Mouse (Mus musculus) megakaryocyte, embryonic 14.5 days (primary cell): ENCODE measurements around the gene Macc1. TPM values are rescaled to one million over a fixed set of nuclear protein-coding genes. Genes with fewer than 3 reads are reported as not detected.

Experiments
- H3K27me3 ChIP-seq: replicated peaks from 2 replicates; pipeline ENCODE3; 2012; ENCODE audit warnings: inconsistent platforms
- H3K36me3 ChIP-seq: replicated peaks from 2 replicates; pipeline ENCODE3; 2012; ENCODE audit warnings: low read length, inconsistent platforms, mixed read lengths
- H3K4me1 ChIP-seq: 2 replicates; pipeline ENCODE4 v1.6.1; 2012; ENCODE audit warnings: inconsistent platforms
- H3K4me3 ChIP-seq: replicated peaks from 2 replicates; pipeline ENCODE3; 2012; ENCODE audit warnings: moderate library complexity, mild to moderate bottlenecking, inconsistent platforms
- H3K9me3 ChIP-seq: 2 replicates; pipeline ENCODE4 v1.6.1; 2012; ENCODE audit warnings: inconsistent platforms
- FLI1 ChIP-seq: IDR thresholded peaks from 2 replicates; pipeline ENCODE4 v1.6.1; 2012; ENCODE audit warnings: low read length, inconsistent platforms, mixed read lengths
- GATA1 ChIP-seq: IDR thresholded peaks from 3 replicates; pipeline ENCODE4 v1.6.1; 2012; ENCODE audit warnings: mixed read lengths, low read length, inconsistent platforms, borderline replicate concordance
- polyA plus RNA-seq: library from polyadenylated mRNA; stranded (reverse); fragments of >175 nt; gene quantifications from 2 replicates; pipeline ENCODE4 v1.2.3, GENCODE M21; 2012; ENCODE audit warnings: low replicate concordance; ENCODE audit not compliant: insufficient read depth

Gene Macc1
- polyA plus RNA-seq, 1 experiment: not detected

DNA sequence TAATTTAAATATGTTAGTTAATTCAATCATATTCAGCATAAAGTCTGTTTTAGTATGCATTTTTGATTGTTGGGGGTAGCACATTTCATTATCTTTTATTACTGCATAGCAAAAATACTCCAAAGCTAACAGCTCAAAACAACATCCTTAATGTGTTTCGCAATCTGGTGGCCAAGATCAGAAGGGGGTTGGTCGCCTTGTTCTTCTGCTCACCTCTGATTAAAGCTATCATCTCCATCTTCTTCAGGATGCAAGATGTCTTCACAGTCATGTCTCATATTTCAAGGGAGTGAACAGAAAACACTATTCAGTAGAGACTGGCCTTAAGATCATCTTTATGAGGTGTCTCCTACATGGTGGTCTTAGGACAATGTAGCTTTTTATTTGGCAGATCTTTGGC, 97.9 kb downstream of the Macc1 start:
- no peak for TF ChIP-seq GATA1
- TF ChIP-seq FLI1: no peak
- Histone ChIP-seq H3K27me3 (no peaks in the 10 kb centered on the region), H3K36me3 (no peaks in the 10 kb centered on the region), H3K9me3 (no peaks in the 10 kb centered on the region), H3K4me1 (no peaks in the 10 kb centered on the region), H3K4me3 (no peak overlapping the region)

- TF ChIP-seq FLI1: no peak
- no peak for TF ChIP-seq GATA1
- H3K27me3 ChIP-seq: no peaks in the 10 kb centered on the region
- no peak overlapping the region for H3K4me3 ChIP-seq
- H3K4me1 ChIP-seq: no peaks in the 10 kb centered on the region
- H3K9me3 ChIP-seq: no peaks in the 10 kb centered on the region
- H3K36me3 ChIP-seq: no peaks in the 10 kb centered on the region
Measured at GRCm38 (mm10) chr12:119415900-119416299, 101.8 kb downstream of the Macc1 start.

GRCm38 (mm10) chr12:119425749-119426148, 111.7 kb downstream of the Macc1 start:
- H3K4me1 ChIP-seq: no peaks in the 10 kb centered on the region
- TF ChIP-seq GATA1: no peak
- TF ChIP-seq FLI1: no peak

GRCm38 (mm10) chr12:119426182-119426886, 112.3 kb downstream of the Macc1 start:
- no peaks in the 10 kb centered on the region for H3K9me3 ChIP-seq
- H3K27me3 ChIP-seq: no peaks in the 10 kb centered on the region
- no peaks in the 10 kb centered on the region for H3K36me3 ChIP-seq
- no peaks in the 10 kb centered on the region for H3K4me1 ChIP-seq
- H3K4me3 ChIP-seq: no peak overlapping the region
- TF ChIP-seq FLI1: no peak
- no peak for TF ChIP-seq GATA1

More at GRCm38 (mm10) chr12:119425749-119426148, 111.7 kb downstream of the Macc1 start:
- Histone ChIP-seq H3K36me3 (no peaks in the 10 kb centered on the region), H3K27me3 (no peaks in the 10 kb centered on the region), H3K4me3 (no peak overlapping the region), H3K9me3 (no peaks in the 10 kb centered on the region)

DNA sequence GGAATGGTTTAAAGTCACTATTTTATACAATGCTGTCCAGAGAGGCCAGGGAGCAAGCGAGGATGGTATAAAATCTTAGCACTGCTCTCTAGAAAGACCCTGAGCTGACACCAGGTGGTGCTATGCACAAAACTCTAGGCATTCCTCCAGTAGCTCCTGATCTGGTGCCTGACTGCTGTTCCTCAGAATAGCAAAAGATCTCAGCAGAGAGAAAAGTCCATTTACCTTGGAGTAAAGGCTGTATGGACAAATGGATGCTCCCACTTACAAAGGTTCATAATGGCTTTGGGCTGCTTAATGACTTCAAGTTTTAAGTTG, 112.8 kb downstream of the Macc1 start:
- no peak for TF ChIP-seq FLI1
- no peak for TF ChIP-seq GATA1
- Histone ChIP-seq H3K27me3 (no peaks in the 10 kb centered on the region), H3K4me3 (no peak overlapping the region), H3K36me3 (no peaks in the 10 kb centered on the region), H3K9me3 (no peaks in the 10 kb centered on the region), H3K4me1 (no peaks in the 10 kb centered on the region)

GRCm38 (mm10) chr12:119440720-119441119, 126.7 kb downstream of the Macc1 start:
- H3K36me3 ChIP-seq: no peaks in the 10 kb centered on the region
- no peaks in the 10 kb centered on the region; the same call in 1 of the 2 replicates for H3K9me3 ChIP-seq
- H3K4me3 ChIP-seq: no peak overlapping the region
- H3K27me3 ChIP-seq: no peaks in the 10 kb centered on the region
- no peaks in the 10 kb centered on the region for H3K4me1 ChIP-seq
- TF ChIP-seq FLI1: no peak
- no peak for TF ChIP-seq GATA1

DNA sequence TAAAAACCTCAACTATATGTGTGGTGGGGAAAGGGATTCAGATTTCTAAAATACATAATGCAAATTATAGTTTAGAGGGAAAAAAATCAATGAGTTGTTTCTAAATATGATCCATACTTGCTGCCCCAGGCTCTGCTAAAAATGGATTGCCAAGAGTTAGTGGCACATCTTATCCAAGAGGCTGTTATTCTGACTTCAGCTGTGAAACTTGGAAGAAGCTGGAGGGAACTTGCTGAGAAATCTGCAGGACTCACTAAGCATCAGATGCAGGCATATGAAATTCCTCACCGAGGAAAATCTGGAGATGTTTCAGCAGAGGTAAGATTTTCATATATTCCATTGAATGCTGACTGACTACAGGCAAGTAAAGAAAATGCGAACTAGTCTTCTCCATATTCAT, 136.0 kb downstream of the Macc1 start:
- Histone ChIP-seq H3K4me3 (no peak overlapping the region), H3K36me3 (no peaks in the 10 kb centered on the region), H3K4me1 (no peaks in the 10 kb centered on the region), H3K9me3 (no peaks in the 10 kb centered on the region), H3K27me3 (no peaks in the 10 kb centered on the region)
- TF ChIP-seq GATA1 (no peak), FLI1 (no peak)

DNA sequence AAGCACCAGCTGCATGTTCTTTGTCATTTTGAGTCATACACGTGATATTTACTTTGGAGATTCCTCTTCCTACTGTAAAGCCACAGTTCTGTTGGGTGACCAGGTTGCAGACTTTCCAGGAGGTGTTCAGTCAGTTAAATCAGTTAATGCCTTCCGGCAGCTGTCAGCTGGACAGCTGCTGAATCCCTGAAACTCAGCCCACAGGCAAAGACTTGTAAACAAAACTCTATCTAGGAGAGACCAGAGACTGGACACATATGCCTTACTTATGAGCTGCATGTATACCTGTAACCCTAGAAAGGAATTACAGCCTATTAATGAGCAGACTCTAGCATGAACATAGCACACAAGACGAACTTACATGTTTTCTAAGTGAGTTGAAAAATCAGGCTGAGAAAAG, 137.2 kb downstream of the Macc1 start:
- Histone ChIP-seq H3K36me3 (no peaks in the 10 kb centered on the region), H3K4me3 (no peak overlapping the region), H3K9me3 (no peaks in the 10 kb centered on the region), H3K27me3 (no peaks in the 10 kb centered on the region), H3K4me1 (no peaks in the 10 kb centered on the region)
- no peak for TF ChIP-seq FLI1
- no peak for TF ChIP-seq GATA1

GRCm38 (mm10) chr12:119454076-119454475, 140.0 kb downstream of the Macc1 start:
- H3K4me1 ChIP-seq: no peaks in the 10 kb centered on the region
- no peaks in the 10 kb centered on the region for H3K36me3 ChIP-seq
- H3K9me3 ChIP-seq: no peaks in the 10 kb centered on the region
- no peaks in the 10 kb centered on the region for H3K27me3 ChIP-seq
- H3K4me3 ChIP-seq: no peak overlapping the region
- TF ChIP-seq FLI1 (no peak), GATA1 (no peak)

- Histone ChIP-seq H3K9me3 (no peaks in the 10 kb centered on the region), H3K36me3 (no peaks in the 10 kb centered on the region), H3K4me3 (no peak overlapping the region), H3K27me3 (no peaks in the 10 kb centered on the region), H3K4me1 (no peaks in the 10 kb centered on the region)
- no peak for TF ChIP-seq FLI1
- no peak for TF ChIP-seq GATA1
Measured at GRCm38 (mm10) chr12:119464040-119464939, 150.2 kb downstream of the Macc1 start.
